Mouse (Mus musculus): ENCODE measurements at regions not wholly inside any gene's neighbourhood (a gene's known extent, or its start where the extent isn't known, plus 50 kb on each side); places are given as distances from the start of the nearest gene placed in this dataset.

GRCm38 (mm10) chr15:52564078-52564477 lies 1320.6 kb upstream of the Gm7489 start:
- TF ChIP-seq CTCF (IDR thresholded peaks at IDR 0.05; ENCODE audit: low read depth) (no peak), EP300 (IDR thresholded peaks at IDR 0.05; ENCODE audit: low read depth) (no peak)
